Mouse (Mus musculus): ENCODE measurements at regions not wholly inside any gene's neighbourhood (a gene's known extent, or its start where the extent isn't known, plus 50 kb on each side); places are given as distances from the start of the nearest gene placed in this dataset.

DNA sequence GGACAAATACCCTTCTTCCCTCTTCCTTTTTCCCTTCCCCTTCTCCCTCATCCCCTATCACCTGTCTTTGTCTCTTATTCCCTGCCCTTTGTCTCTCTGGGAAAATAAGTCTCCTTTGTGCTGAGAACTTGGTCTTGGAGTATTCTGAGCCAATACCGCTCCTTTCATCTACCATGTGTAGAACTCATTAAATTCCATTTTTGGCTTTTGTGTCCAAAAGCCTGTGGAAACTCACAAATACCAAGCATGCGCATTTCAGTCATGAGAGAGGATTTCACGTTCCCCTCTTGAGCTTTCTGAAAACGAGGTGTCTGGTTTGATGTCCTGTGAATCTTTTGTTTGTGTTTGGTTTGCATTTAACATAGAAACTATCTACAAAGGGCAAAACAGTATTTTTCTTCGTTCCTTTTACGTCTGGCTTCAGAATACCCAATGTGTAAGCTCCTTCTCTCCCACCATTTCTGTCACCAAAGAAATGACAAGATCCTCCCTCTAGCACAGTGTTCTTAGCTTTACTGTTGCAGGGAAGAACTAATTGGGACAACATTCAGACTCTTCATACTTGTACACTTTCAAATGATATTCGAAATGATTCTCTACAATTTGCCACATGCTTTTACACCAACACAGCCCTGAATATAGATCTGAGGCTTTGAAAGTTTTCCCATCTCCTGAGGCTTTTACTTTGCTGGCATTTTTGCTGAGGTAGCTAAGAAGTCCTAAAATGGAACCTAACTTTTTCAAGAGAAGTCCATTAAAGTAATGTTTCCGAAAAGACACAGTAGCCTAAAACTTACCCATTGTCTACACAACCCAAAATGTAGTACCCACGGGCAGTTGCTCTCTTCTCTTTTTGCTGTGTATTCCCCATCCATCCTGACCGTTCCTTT, 174.5 kb downstream of the Ifng start:
- Histone ChIP-seq H3K27me3 (replicated peaks) (no peaks in the 10 kb centered on the region), H3K79me2 (replicated peaks; ENCODE audit: control insufficient read depth, extremely low read depth, insufficient read depth, poor library complexity, severe bottlenecking) (no peaks in the 10 kb centered on the region), H3K9me3 (replicated peaks; ENCODE audit: low read length) (no peaks in the 10 kb centered on the region), H3K4me3 (replicated peaks in 1 of 3; ENCODE audit: low read depth in 2 of 3, low read length in 2 of 3, poor library complexity in 1 of 3) (no peak overlapping the region), H3K4me1 (ENCODE audit: control insufficient read depth in 1 of 2, insufficient read depth in 2 of 2) (peaks cover 0 to 5% of the 10 kb centered on the region in 2 experiments; a peak in 1 of 4 replicates), H3K9ac (ENCODE audit: insufficient read depth, low read depth) (no peak overlapping the region), H3K36me3 (replicated peaks in 1 of 2; ENCODE audit: control insufficient read depth in 1 of 2, insufficient read depth in 1 of 2, low read length in 1 of 2) (no peaks in the 10 kb centered on the region), H3K4me2 (ENCODE audit: insufficient read depth, low read depth, poor library complexity, severe bottlenecking) (no peak overlapping the region), H3K27ac (ENCODE audit: insufficient read depth, low read depth) (no peak overlapping the region)
- dilution Hi-C loops (cut with MboI; ENCODE audit: extremely low pct_ligation_motif_present, extremely low pct_unique_long_range_greater_than_20kb, low sequenced_read_pairs) = no loop called here
- no peak for DNase-seq (ENCODE audit: extremely low read depth)
- no peak for TF ChIP-seq ETS1 (conservative IDR thresholded peaks at IDR 0.05; ENCODE audit: low read depth, low read length)
- no peak for TF ChIP-seq E2F4 (IDR thresholded peaks at IDR 0.05; ENCODE audit: insufficient replicate concordance, low read depth, low read length)
- no peak for TF ChIP-seq NRF1 (IDR thresholded peaks at IDR 0.05; ENCODE audit: low read depth, low read length)
- no peak for TF ChIP-seq MAZ (IDR thresholded peaks at IDR 0.05; ENCODE audit: low read depth, low read length)
- TF ChIP-seq CTCF (conservative IDR thresholded peaks at IDR 0.05 in 1 of 2, IDR thresholded peaks at IDR 0.05 in 1 of 2; ENCODE audit: low read depth in 2 of 2, low read length in 2 of 2) = no peak
- no peak for TF ChIP-seq TBP (conservative IDR thresholded peaks at IDR 0.05; ENCODE audit: low read depth, low read length)
- in situ Hi-C loops (cut with MboI; ENCODE audit: low pct_ligation_motif_present, low pct_unique_long_range_greater_than_20kb, low sequenced_read_pairs) = no loop called here

DNA sequence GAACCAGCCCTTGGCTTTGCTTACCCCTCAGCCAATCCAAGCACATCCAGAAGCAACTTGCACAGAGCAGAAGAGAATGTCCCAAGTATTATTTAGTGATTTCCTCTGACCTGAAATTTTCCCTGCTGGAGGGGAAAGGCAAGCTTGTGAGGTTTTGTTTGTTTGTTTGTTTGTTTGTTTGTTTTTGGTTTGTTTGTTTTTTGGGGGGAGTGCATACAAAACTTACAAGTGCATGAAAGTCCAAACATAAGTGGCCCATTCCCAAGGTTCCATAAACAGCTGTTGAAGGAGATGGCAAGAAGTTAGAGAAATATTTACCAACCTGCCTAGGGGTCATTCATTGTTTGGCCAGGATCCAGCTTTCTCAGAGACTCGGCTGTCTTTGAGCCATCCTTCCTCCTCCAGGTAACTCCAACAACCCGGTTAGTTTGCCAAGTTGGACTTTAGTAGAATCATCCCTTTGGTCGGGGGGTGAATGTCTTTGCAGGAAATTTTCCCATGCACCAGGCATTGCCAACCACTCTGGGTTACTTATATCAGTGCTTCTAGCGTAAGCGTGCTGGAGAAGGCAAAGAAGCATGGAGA, 175.3 kb downstream of the Ifng start:
- Histone ChIP-seq H3K4me3 (replicated peaks in 1 of 3; ENCODE audit: low read depth in 2 of 3, low read length in 2 of 3, poor library complexity in 1 of 3) (no peak overlapping the region), H3K27me3 (replicated peaks) (no peaks in the 10 kb centered on the region), H3K4me1 (ENCODE audit: control insufficient read depth in 1 of 2, insufficient read depth in 2 of 2) (no peaks in the 10 kb centered on the region), H3K4me2 (ENCODE audit: insufficient read depth, low read depth, poor library complexity, severe bottlenecking) (no peak overlapping the region), H3K36me3 (replicated peaks in 1 of 2; ENCODE audit: control insufficient read depth in 1 of 2, insufficient read depth in 1 of 2, low read length in 1 of 2) (no peaks in the 10 kb centered on the region), H3K79me2 (replicated peaks; ENCODE audit: control insufficient read depth, extremely low read depth, insufficient read depth, poor library complexity, severe bottlenecking) (no peaks in the 10 kb centered on the region), H3K27ac (ENCODE audit: insufficient read depth, low read depth) (no peak overlapping the region), H3K9me3 (replicated peaks; ENCODE audit: low read length) (no peaks in the 10 kb centered on the region), H3K9ac (ENCODE audit: insufficient read depth, low read depth) (no peak overlapping the region)
- in situ Hi-C loops (cut with MboI; ENCODE audit: low pct_ligation_motif_present, low pct_unique_long_range_greater_than_20kb, low sequenced_read_pairs) (no loop called here), dilution Hi-C loops (cut with MboI; ENCODE audit: extremely low pct_ligation_motif_present, extremely low pct_unique_long_range_greater_than_20kb, low sequenced_read_pairs) (no loop called here)
- no peak for TF ChIP-seq ZNF384 (IDR thresholded peaks at IDR 0.05; ENCODE audit: low read depth, low read length)
- TF ChIP-seq CHD1 (IDR thresholded peaks at IDR 0.05; ENCODE audit: low read depth, low read length) = no peak
- no peak for TF ChIP-seq SMC3 (IDR thresholded peaks at IDR 0.05; ENCODE audit: low read depth, low read length)
- no peak for TF ChIP-seq RAD21 (IDR thresholded peaks at IDR 0.05; ENCODE audit: low read depth, low read length)
- no peak for DNase-seq (ENCODE audit: extremely low read depth)
